Mouse (Mus musculus) liver, postnatal 0 days (tissue): ENCODE data around the gene Dnm2.

ENCODE experiments used
- CTCF ChIP-seq: sonication (generic); IDR thresholded peaks from 2 replicates; pipeline ENCODE4 v1.5.1; 2016; ENCODE audit warnings: antibody characterized with exemption, low read depth
- EP300 ChIP-seq: IDR thresholded peaks from 2 replicates; pipeline ENCODE4 v1.6.1; 2016; ENCODE audit warnings: antibody characterized with exemption, low read depth, mild to moderate bottlenecking

DNA sequence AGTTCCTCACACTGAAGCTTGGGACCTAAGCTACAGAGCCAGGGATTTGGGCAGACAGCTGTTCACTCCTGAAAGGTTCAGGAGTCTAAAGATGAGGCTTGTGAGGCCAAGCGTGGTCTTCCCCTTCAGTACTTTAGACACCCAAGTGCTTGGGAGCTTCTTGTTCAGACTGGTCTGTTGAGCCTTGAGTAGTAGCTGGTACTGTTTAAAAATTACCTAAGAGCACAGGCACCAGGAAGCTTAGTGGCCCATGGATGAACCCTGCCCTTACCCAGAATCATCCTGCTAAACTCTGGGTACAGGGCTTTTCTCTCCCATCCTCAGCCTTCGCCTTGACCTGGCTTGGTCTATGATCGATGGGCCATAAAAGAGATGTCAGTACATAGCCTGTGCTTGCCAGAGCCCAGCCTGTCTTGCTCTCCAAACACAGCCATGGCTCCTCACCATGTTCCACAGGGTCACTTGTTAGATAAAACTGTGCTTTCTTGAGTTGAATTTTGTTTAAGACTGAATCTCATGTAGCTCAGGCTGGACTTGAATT is 35.8 kb downstream of the Dnm2 start:
- TF ChIP-seq EP300 (no peak), CTCF (no peak)
